Mouse (Mus musculus): ENCODE results near the gene Alox5. TPM values are rescaled to one million over a fixed set of nuclear protein-coding genes. Genes with fewer than 3 reads are reported as not detected.
"Not testable (repeated sequence)": the region's sequence is repeated elsewhere in the genome, so short reads cannot be mapped to it uniquely, and the experiment has no call there.

The Alox5 gene
- 0.33 and 0.46 TPM in 2 replicates for polyA plus RNA-seq (2012; rRNA removed)

DNA sequence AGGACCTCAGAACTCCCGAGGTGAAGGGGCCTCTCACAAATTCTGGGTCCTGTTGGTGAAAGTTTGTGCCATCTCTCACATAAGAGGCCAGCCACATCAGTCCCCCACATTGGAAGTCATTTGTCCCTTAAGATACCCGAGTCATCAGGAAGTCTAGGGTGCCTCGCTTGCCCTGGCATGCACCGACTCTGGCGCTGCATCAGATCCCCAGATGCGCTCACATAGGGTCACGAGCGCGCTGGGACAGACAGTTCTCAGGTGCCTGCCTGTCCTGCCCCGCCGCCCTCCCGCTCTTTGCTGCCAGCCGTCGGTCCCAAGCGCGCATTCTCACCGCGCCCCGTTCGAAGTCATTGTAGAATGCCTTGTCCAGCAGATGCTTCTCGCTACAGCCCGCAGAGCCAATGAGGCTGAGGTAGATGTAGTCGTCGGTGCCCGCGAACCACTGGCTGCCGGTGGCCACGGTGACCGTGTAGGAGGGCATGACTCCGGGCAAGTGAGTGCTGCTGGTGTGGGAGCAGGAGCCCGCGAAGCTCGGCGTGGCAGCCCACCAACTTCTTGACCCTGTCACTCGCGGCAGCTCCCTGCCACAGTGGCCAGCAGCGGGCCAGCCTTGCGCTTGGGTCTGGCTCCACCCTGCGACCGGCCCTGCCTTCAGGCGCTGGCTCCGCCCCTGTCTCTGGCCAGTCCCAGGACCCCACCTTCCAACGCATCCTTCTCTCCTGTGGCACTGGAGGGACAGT, at the start of gene Alox5:
Alox5 (minus strand) TSS at position 635 of the 740 bp plus-strand sequence.
- TF ChIP-seq POLR2A (IDR thresholded peaks at IDR 0.05; ENCODE audit: borderline replicate concordance, extremely low read depth, insufficient read depth, insufficient read length, poor library complexity, severe bottlenecking) (no peak), CTCF (IDR thresholded peaks at IDR 0.05; ENCODE audit: borderline replicate concordance, extremely low read depth, insufficient read depth, insufficient read length) (0 out of 2 replicates have a peak, but pooled peaks have one; percentile 0)
- peak; percentile 9 for DNase-seq (ENCODE audit: low read depth)

DNA sequence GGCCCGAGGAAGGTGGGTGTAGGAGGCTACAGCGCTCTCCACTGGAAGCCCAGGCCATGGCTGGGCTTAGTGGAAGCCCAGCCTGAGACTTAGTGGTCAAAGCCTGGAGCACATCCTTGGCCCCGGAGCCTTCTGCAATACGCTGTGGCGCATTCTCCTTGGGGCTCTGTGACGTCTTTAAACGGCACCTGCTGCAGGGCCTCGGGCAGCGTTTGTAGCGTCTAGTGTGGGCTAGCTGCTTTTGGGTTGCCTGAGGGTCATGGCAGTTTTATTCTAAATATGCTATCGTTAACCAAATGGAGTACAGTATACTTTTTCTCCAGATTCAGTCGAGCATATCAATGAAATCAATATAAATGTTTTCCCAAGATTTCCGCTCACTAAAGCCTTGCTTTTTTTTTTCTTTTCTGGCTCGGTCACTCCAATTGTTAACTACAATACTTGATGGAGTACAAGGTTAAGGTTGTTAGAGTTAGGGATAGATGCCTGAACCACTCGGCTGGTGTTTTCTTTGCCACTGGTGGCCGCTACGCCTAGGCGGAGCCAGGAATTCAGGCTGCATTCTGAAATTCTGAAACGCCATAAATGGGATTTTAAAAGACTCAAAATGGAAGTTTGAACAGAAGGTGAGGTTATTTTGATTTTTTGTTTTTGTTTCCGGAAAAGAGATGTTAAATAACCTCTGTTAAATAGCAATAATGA, 45.5 kb upstream of the Alox5 start, which contains the start of gene Olfr212:
Olfr212 (plus strand) TSS at position 215 of the 702 bp plus-strand sequence.
- DNase-seq (ENCODE audit: low read depth), result not testable (repeated sequence)

DNA sequence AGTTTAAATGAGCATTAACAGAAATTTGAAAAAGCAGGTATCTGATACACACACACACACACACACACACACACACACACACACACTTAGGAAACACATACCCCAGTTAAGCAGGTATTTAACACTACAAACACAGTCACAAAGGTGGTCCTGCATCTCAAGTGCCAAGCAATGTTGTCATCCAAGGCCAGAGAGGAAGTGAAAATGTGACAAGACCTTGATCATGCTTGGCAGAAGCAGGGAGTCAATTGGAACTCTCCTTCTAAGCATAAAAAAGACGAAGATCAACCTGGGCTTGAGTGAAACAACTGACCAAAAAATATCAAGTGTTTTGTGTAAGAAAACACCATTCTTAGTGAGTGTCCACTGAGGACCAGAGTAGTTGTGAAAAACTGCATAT, 35.0 kb upstream of the Alox5 start:
- no peak for TF ChIP-seq POLR2A (IDR thresholded peaks at IDR 0.05; ENCODE audit: borderline replicate concordance, extremely low read depth, insufficient read depth, insufficient read length, poor library complexity, severe bottlenecking)
- TF ChIP-seq CTCF (IDR thresholded peaks at IDR 0.05; ENCODE audit: borderline replicate concordance, extremely low read depth, insufficient read depth, insufficient read length), result no peak
- no peak for DNase-seq (ENCODE audit: low read depth)

DNA sequence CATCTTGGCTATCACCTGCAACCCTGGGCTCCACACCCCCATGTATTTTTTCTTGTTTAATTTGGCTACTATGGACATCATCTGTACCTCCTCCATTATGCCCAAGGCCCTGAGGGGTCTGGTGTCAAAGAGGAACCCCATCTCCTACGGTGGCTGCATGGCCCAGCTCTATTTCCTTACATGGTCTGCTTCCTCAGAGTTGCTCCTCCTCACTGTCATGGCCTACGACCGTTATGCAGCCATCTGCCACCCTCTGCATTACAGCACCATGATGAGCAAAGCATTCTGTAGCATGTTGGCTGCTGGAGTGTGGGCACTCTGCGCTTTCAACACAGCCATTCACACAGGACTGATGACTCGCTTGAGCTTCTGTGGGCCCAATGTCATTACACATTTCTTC, 32.8 kb upstream of the Alox5 start:
- TF ChIP-seq CTCF (IDR thresholded peaks at IDR 0.05; ENCODE audit: borderline replicate concordance, extremely low read depth, insufficient read depth, insufficient read length), result no peak
- no peak for TF ChIP-seq POLR2A (IDR thresholded peaks at IDR 0.05; ENCODE audit: borderline replicate concordance, extremely low read depth, insufficient read depth, insufficient read length, poor library complexity, severe bottlenecking)
- DNase-seq (ENCODE audit: low read depth), result no peak

DNA sequence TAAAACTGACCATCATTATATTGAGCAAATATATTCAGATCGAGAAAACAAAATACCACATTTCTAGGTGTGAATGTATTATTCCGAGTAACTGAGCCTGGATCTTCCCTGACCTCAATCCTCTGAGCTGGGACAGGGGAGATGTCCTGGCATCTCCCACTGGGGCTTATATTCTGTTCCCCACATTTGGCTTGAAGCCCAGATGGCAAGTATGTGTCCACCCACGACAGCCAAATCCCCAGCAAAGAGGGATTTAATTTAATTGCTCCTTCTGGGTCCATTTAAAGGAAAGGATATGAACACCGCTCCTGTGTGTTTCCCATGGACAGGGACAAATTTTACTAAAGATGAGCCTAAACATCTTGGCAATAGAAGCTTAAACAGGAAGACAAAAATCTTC, 27.8 kb upstream of the Alox5 start, which contains the start of gene Olfr211:
Olfr211 (plus strand) TSS at position 301 of the 400 bp plus-strand sequence.
- peak; percentile 16 for DNase-seq (ENCODE audit: low read depth)
- TF ChIP-seq POLR2A (IDR thresholded peaks at IDR 0.05; ENCODE audit: borderline replicate concordance, extremely low read depth, insufficient read depth, insufficient read length, poor library complexity, severe bottlenecking), result no peak
- no peak for TF ChIP-seq CTCF (IDR thresholded peaks at IDR 0.05; ENCODE audit: borderline replicate concordance, extremely low read depth, insufficient read depth, insufficient read length)

DNA sequence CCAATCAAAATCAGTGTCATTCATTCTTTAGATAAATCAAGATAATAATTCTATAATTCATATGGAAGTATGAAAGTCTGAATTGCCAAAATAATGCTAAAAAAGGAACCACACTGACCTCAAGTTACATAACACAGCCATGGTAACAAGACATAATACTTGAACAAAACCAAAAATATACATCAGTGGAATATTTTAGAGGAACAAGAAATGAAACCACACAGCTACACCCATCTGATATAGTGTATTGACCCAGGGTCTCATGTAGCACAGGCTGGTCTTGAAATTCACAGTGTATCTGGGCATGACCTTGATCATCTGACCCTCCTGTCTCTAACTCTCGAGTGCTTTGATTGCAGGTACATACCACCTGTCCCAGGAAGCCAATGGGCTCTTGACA, 25.9 kb upstream of the Alox5 start:
- TF ChIP-seq CTCF (IDR thresholded peaks at IDR 0.05; ENCODE audit: borderline replicate concordance, extremely low read depth, insufficient read depth, insufficient read length), result no peak
- TF ChIP-seq POLR2A (IDR thresholded peaks at IDR 0.05; ENCODE audit: borderline replicate concordance, extremely low read depth, insufficient read depth, insufficient read length, poor library complexity, severe bottlenecking), result no peak
- no peak for DNase-seq (ENCODE audit: low read depth)

DNA sequence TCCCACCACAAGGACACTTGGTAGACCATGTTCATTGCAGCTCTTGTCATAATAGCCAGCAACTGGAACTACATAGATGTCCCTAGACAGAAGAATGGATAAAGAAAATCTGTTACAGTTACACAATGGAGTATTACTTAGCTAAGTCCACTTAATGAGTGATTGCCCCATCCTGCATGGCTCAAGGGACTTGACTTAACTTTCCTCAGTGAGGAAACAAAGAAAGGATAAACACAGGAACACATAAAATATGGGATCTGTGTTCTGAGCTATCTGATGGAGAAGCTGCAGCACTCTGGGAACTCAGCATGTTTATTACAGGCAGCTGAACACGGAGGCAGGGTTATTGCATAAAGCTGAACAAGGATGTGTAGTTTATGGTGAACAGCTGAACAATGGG, 24.1 kb upstream of the Alox5 start:
- DNase-seq (ENCODE audit: low read depth), result no peak
- no peak for TF ChIP-seq CTCF (IDR thresholded peaks at IDR 0.05; ENCODE audit: borderline replicate concordance, extremely low read depth, insufficient read depth, insufficient read length)
- no peak for TF ChIP-seq POLR2A (IDR thresholded peaks at IDR 0.05; ENCODE audit: borderline replicate concordance, extremely low read depth, insufficient read depth, insufficient read length, poor library complexity, severe bottlenecking)

DNA sequence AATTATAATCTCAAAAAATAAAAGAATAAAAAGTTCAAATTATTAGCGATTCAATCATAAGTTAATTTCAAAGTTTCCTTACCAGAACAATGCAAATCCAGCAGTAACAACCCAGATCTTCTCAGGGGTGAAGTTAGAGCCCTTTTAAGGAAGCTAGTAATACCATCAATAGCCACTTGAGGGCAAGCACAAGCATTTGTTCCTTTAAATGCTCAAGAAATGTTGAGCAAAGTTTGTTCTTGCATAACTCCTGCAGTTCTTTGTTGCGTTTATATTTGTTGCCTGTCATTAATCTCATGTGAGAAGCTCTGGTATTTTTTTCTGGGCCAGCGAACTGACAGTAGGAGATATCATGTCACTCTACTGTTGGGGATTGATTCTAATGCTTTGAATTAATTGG, 7.1 kb upstream of the Alox5 start:
- peak; percentile 34 for DNase-seq (ENCODE audit: low read depth)
- peak; percentile 20; the same call in 1 of the 2 replicates for TF ChIP-seq CTCF (IDR thresholded peaks at IDR 0.05; ENCODE audit: borderline replicate concordance, extremely low read depth, insufficient read depth, insufficient read length)
- TF ChIP-seq POLR2A (IDR thresholded peaks at IDR 0.05; ENCODE audit: borderline replicate concordance, extremely low read depth, insufficient read depth, insufficient read length, poor library complexity, severe bottlenecking), result no peak

DNA sequence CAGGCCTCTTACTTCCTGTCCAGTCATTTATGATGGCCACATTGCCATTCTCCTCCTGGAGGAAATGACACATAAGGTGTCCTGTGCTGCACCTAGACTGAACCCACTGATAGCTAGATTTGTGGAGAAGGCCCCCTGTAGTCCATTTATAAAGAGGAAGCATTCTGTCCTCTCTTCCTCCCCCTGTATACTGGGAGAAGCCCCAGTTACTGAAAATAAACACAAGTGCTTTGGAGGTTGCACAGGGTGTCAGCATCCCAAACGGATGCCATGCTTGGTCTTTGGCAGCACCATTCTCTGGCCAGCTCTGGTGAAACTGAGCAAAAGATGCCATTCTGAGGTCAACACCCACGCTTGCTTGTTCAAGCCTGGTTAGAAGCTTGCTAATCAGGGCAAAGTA, 1.7 kb downstream of the Alox5 start:
- no peak for DNase-seq (ENCODE audit: low read depth)
- no peak for TF ChIP-seq POLR2A (IDR thresholded peaks at IDR 0.05; ENCODE audit: borderline replicate concordance, extremely low read depth, insufficient read depth, insufficient read length, poor library complexity, severe bottlenecking)
- no peak for TF ChIP-seq CTCF (IDR thresholded peaks at IDR 0.05; ENCODE audit: borderline replicate concordance, extremely low read depth, insufficient read depth, insufficient read length)

DNA sequence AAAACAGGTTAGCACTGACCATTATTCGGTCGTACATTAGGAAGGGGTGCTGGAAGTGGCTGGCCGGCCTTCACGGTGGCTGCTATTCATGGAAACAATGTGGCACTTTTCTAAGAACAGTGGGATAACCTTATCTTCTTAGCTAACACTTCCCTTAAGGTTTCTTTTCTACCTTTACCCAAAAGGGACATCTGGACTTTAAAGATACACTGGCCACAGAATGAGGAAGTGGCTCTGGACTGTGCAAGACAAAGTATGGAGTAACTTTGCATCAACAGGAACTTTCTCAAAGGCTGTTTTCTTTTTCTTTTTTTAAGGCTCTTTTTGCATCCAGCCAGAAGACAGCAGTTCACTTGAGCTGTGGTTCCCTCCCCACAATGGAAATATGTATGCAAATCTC, 2.2 kb downstream of the Alox5 start:
- TF ChIP-seq POLR2A (IDR thresholded peaks at IDR 0.05; ENCODE audit: borderline replicate concordance, extremely low read depth, insufficient read depth, insufficient read length, poor library complexity, severe bottlenecking) (no peak), CTCF (IDR thresholded peaks at IDR 0.05; ENCODE audit: borderline replicate concordance, extremely low read depth, insufficient read depth, insufficient read length) (no peak)
- DNase-seq (ENCODE audit: low read depth), result no peak

DNA sequence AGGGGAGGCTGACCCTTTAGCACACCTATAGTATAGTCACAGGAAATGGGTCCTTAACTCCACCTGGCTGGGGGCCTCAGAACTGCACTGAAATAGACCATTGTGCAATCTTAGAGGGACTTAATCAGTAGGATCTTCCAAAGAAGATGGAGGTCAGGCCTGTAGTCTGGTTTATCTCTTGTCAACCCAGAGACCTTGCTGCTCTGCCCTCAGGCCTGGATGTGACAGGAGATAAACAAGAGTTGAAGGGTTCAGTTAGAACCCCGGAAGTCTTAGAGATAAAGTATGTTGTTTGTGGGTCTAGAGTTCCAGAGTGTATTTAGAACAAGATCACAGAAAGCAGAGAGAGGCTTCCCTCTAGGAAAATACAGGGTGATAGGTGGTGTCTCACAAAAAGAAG, 4.5 kb downstream of the Alox5 start:
- DNase-seq (ENCODE audit: low read depth), result no peak
- TF ChIP-seq POLR2A (IDR thresholded peaks at IDR 0.05; ENCODE audit: borderline replicate concordance, extremely low read depth, insufficient read depth, insufficient read length, poor library complexity, severe bottlenecking), result no peak
- TF ChIP-seq CTCF (IDR thresholded peaks at IDR 0.05; ENCODE audit: borderline replicate concordance, extremely low read depth, insufficient read depth, insufficient read length), result no peak

DNA sequence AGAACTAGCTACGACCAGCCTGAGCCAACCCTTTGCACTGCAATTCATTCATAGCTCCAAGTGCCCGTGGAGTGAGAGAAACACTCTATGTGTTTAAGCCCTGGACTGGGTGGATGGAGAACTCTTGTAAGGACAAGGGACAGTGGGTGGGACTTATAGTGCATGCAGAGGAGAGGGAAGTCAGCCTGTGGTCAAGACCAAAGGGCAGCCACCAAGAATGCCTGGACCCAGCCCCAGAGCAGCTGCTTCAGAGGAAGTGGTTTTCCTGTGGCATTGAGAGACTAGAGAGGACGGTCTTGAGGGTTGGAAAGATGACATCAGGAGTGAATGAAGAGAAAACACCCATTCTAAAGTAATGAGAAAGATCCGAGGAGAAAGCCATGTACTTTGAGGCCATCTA, 5.2 kb downstream of the Alox5 start:
- no peak for TF ChIP-seq POLR2A (IDR thresholded peaks at IDR 0.05; ENCODE audit: borderline replicate concordance, extremely low read depth, insufficient read depth, insufficient read length, poor library complexity, severe bottlenecking)
- no peak for TF ChIP-seq CTCF (IDR thresholded peaks at IDR 0.05; ENCODE audit: borderline replicate concordance, extremely low read depth, insufficient read depth, insufficient read length)
- no peak for DNase-seq (ENCODE audit: low read depth)
